Mouse (Mus musculus): ENCODE data around the gene Rgs1. TPM values are rescaled to one million over a fixed set of nuclear protein-coding genes. Genes with fewer than 3 reads are reported as not detected.

Rgs1 gene
- polyA plus RNA-seq, 1 experiment: 0.43 TPM

DNA sequence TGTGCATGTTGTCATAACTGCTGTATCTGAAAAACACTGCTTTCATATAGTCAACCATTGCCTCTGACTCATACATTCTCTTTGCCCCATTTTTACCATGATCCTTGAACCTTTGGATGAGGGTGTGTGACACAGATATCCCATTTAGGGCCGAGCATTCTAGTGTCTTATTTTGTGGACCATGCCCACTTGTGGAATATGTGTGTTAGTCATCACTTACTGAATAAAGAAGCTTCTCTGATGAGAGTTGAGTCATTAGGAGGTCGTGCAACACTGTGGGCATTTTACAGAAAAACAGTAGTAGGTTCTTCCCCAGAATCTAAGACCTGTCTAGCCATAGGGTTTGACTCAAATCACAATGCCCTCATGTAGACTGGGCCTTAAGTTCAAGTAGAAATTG is 9.8 kb downstream of the Rgs1 start:
- no peak overlapping the region for H3K27ac ChIP-seq (ENCODE audit: insufficient read depth, low read depth, low read length)
- no peaks in the 10 kb centered on the region for H3K27me3 ChIP-seq (ENCODE audit: control insufficient read depth, insufficient read depth, low read length)
- no peaks in the 10 kb centered on the region for H3K36me3 ChIP-seq (ENCODE audit: control insufficient read depth, insufficient read depth, low read length)
- TF ChIP-seq CTCF (IDR thresholded peaks at IDR 0.05; ENCODE audit: extremely low read depth, insufficient read length, insufficient replicate concordance, low read depth, low read length): no peak
- TF ChIP-seq POLR2A (IDR thresholded peaks at IDR 0.05; ENCODE audit: low read depth, low read length): no peak
- WGBS: 56% methylated on average over 2 of the region's 2 CpGs
- no peak overlapping the region for H3K4me3 ChIP-seq (ENCODE audit: low read depth, low read length)
- H3K4me1 ChIP-seq (ENCODE audit: control insufficient read depth, insufficient read depth, insufficient read length, low read length): no peaks in the 10 kb centered on the region

DNA sequence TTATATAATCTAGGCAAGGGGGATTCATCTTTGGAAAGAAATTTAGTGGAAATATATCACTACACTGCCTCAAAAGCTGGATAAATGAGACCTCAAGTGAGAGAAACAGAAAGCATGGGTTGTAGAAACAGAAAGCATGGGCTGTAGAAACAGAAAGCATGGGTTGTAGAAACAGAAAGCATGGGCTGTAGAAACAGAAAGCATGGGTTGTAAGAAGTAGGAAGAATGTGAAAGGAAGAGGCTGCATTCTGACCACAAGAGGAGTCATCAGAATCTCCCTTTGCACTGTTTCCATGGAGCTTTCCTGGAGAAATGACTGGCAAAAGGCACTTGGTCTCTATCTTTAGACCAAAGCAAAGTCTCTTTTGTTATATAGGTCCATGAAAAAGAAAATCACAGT is 33.8 kb downstream of the Rgs1 start:
- no peak overlapping the region for H3K4me3 ChIP-seq (ENCODE audit: low read depth, low read length)
- no peaks in the 10 kb centered on the region for H3K36me3 ChIP-seq (ENCODE audit: control insufficient read depth, insufficient read depth, low read length)
- TF ChIP-seq CTCF (IDR thresholded peaks at IDR 0.05; ENCODE audit: extremely low read depth, insufficient read length, insufficient replicate concordance, low read depth, low read length): no peak
- TF ChIP-seq POLR2A (IDR thresholded peaks at IDR 0.05; ENCODE audit: low read depth, low read length): no peak
- H3K4me1 ChIP-seq (ENCODE audit: control insufficient read depth, insufficient read depth, insufficient read length, low read length): no peaks in the 10 kb centered on the region
- no peak overlapping the region for H3K27ac ChIP-seq (ENCODE audit: insufficient read depth, low read depth, low read length)
- no peaks in the 10 kb centered on the region for H3K27me3 ChIP-seq (ENCODE audit: control insufficient read depth, insufficient read depth, low read length)

DNA sequence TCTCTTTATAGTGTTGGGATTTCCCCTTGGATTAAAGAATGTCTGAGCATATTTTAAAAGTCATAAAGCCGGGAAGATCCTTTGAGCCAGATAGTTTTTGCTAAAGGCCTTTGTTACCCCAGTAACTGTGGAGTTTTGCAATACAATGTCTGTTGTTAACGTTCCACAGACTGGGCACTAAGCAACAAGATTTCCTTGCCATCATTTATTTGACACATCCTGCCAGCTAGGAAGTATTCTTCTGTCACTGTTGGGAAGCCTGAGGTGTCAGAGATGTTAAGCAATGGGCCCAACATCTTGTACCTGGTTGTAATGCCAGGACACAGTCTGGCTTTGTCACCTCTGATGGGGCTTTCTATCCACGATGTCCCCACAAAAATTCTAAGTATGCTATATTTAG is 38.1 kb downstream of the Rgs1 start:
- Histone ChIP-seq H3K27ac (ENCODE audit: insufficient read depth, low read depth, low read length) (no peak overlapping the region), H3K4me3 (ENCODE audit: low read depth, low read length) (no peak overlapping the region), H3K4me1 (ENCODE audit: control insufficient read depth, insufficient read depth, insufficient read length, low read length) (no peaks in the 10 kb centered on the region), H3K36me3 (ENCODE audit: control insufficient read depth, insufficient read depth, low read length) (no peaks in the 10 kb centered on the region), H3K27me3 (ENCODE audit: control insufficient read depth, insufficient read depth, low read length) (no peaks in the 10 kb centered on the region)
- TF ChIP-seq POLR2A (IDR thresholded peaks at IDR 0.05; ENCODE audit: low read depth, low read length) (no peak), CTCF (IDR thresholded peaks at IDR 0.05; ENCODE audit: extremely low read depth, insufficient read length, insufficient replicate concordance, low read depth, low read length) (no peak)
- WGBS: 63% methylated on average over 3 of the region's 3 CpGs

DNA sequence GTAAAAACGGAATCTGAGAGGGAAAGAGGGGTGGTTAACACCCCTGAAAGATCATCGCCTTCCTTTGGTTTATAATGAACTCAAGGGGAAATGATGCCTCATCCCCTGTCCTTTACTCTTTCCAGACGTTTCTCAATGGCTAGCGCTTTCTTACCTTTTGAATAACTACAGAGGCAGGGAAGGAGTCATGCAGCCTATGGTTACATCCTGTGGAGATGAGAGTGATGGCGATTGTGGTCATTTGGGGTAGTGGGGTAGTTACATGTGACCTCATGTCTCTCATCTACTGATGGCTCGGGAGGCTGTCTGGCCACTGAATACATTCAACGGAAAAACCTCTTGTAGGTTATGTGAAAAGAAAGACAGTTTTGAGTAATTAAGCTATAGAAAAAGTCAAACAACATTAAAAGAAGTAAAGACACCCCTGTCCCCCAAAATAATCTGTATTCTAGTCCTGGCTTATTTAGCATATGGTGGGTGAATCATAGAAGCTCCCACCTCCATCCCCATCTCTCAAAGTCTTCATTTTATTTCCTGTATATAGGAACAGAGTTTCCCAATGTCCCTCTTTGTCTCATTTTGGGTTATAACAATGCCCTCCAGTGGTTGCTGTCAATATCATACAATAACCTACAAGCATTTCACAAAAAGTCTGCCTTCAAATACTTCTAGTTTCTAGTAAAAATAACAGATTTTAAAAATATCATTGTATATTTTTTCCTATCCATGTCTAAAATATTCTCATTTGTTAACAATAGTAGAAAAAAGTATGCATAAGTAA is 42.6 kb downstream of the Rgs1 start:
- no peak overlapping the region for H3K27ac ChIP-seq (ENCODE audit: insufficient read depth, low read depth, low read length)
- H3K4me1 ChIP-seq (ENCODE audit: control insufficient read depth, insufficient read depth, insufficient read length, low read length): no peaks in the 10 kb centered on the region
- no peak for TF ChIP-seq POLR2A (IDR thresholded peaks at IDR 0.05; ENCODE audit: low read depth, low read length)
- TF ChIP-seq CTCF (IDR thresholded peaks at IDR 0.05; ENCODE audit: extremely low read depth, insufficient read length, insufficient replicate concordance, low read depth, low read length): no peak
- WGBS: 71% methylated on average over 7 of the region's 7 CpGs
- no peaks in the 10 kb centered on the region for H3K36me3 ChIP-seq (ENCODE audit: control insufficient read depth, insufficient read depth, low read length)
- H3K4me3 ChIP-seq (ENCODE audit: low read depth, low read length): no peak overlapping the region
- no peaks in the 10 kb centered on the region for H3K27me3 ChIP-seq (ENCODE audit: control insufficient read depth, insufficient read depth, low read length)

DNA sequence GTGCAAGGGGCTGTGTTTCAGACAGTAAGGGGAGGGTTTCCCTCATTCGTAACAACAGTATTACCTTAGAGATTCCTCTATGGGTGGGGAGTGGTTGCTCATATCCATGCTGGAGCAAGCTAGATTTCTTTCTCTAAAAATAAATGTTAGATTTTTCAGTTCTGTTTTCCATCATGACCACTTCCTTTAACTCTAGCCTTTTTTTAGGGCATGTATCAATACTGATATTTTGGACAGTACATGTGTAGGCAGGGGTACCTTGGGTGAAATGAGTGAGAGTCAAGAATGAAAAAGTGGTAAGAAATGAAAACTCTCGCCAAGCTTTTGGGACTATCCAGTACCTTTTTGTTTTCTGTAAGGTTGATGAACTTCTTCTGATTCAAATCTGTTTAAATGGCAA is 44.3 kb downstream of the Rgs1 start:
- TF ChIP-seq POLR2A (IDR thresholded peaks at IDR 0.05; ENCODE audit: low read depth, low read length) (no peak), CTCF (IDR thresholded peaks at IDR 0.05; ENCODE audit: extremely low read depth, insufficient read length, insufficient replicate concordance, low read depth, low read length) (no peak)
- Histone ChIP-seq H3K4me1 (ENCODE audit: control insufficient read depth, insufficient read depth, insufficient read length, low read length) (no peaks in the 10 kb centered on the region), H3K27ac (ENCODE audit: insufficient read depth, low read depth, low read length) (no peak overlapping the region), H3K4me3 (ENCODE audit: low read depth, low read length) (no peak overlapping the region), H3K36me3 (ENCODE audit: control insufficient read depth, insufficient read depth, low read length) (no peaks in the 10 kb centered on the region), H3K27me3 (ENCODE audit: control insufficient read depth, insufficient read depth, low read length) (no peaks in the 10 kb centered on the region)
- WGBS: 82% methylated on average over 2 of the region's 2 CpGs

DNA sequence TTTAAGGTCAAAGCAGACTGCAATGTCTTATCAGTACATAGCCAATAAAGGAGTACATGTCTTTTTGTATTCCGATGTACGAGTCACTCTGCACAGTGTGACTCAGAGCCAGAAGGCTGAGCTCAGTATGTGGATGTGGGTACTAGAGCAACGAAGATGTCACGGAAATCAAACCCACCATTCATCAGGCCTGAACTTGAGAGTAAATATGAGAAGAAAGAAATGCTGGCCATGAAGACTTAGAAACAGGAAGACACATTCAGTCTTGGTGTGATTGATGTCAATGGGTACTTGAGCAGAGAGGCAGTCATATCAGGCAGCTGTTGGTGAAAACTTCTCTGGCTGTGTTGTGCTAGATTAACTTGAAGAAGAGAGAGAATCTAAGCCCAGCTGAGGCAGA is 46.1 kb downstream of the Rgs1 start:
- H3K27me3 ChIP-seq (ENCODE audit: control insufficient read depth, insufficient read depth, low read length): no peaks in the 10 kb centered on the region
- no peaks in the 10 kb centered on the region for H3K4me1 ChIP-seq (ENCODE audit: control insufficient read depth, insufficient read depth, insufficient read length, low read length)
- H3K4me3 ChIP-seq (ENCODE audit: low read depth, low read length): no peak overlapping the region
- H3K36me3 ChIP-seq (ENCODE audit: control insufficient read depth, insufficient read depth, low read length): no peaks in the 10 kb centered on the region
- TF ChIP-seq POLR2A (IDR thresholded peaks at IDR 0.05; ENCODE audit: low read depth, low read length) (no peak), CTCF (IDR thresholded peaks at IDR 0.05; ENCODE audit: extremely low read depth, insufficient read length, insufficient replicate concordance, low read depth, low read length) (no peak)
- H3K27ac ChIP-seq (ENCODE audit: insufficient read depth, low read depth, low read length): no peak overlapping the region
- 69% methylated on average over 4 of the region's 4 CpGs for WGBS

DNA sequence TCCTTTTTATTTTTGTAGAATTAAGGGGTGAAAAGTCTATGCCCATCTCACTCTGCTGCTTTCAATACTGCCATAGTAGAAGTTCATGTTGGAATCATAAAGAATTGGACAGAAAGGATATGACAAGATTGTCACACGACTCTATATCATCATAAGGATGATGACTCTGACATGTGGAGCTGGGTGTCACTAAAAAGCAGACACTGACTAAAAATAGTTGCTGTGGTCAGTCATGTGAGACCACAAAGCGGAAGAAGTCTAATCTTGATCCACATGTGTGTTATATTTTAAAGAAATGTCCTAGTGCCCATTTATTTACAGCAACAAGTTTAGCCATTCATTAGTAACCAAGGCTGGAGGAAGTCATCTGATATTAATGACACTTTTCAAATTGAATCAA is 48.5 kb downstream of the Rgs1 start:
- Histone ChIP-seq H3K4me1 (ENCODE audit: control insufficient read depth, insufficient read depth, insufficient read length, low read length) (no peaks in the 10 kb centered on the region), H3K4me3 (ENCODE audit: low read depth, low read length) (no peak overlapping the region), H3K36me3 (ENCODE audit: control insufficient read depth, insufficient read depth, low read length) (no peaks in the 10 kb centered on the region), H3K27me3 (ENCODE audit: control insufficient read depth, insufficient read depth, low read length) (no peaks in the 10 kb centered on the region), H3K27ac (ENCODE audit: insufficient read depth, low read depth, low read length) (no peak overlapping the region)
- TF ChIP-seq POLR2A (IDR thresholded peaks at IDR 0.05; ENCODE audit: low read depth, low read length): no peak
- no peak for TF ChIP-seq CTCF (IDR thresholded peaks at IDR 0.05; ENCODE audit: extremely low read depth, insufficient read length, insufficient replicate concordance, low read depth, low read length)
- 56% methylated on average over 2 of the region's 2 CpGs for WGBS
